Mouse (Mus musculus) forebrain, embryonic 14.5 days (tissue): ENCODE results near the gene Trp63. TPM values are rescaled to one million over a fixed set of nuclear protein-coding genes. Genes with fewer than 3 reads are reported as not detected.

ENCODE experiments used
- ATAC-seq: fragments of 200-750 bp; cut with Nextera tagmentation; 2 replicates; pipeline ENCODE4 v1.8.0; 2017; ENCODE audit warnings: mild to moderate bottlenecking, moderate library complexity
- DNase-seq: peaks from one replicate; pipeline ENCODE4 v3.0.0-alpha.2; 2015; ENCODE audit warnings: low spot score
- H3K27ac ChIP-seq: fragments of 300-500 bp; sonication (generic); 2 replicates; pipeline ENCODE4 v1.5.1; 2014; ENCODE audit warnings: low read depth, mild to moderate bottlenecking, control low read depth, low read length, moderate library complexity
- H3K27me3 ChIP-seq: fragments of 300-500 bp; sonication (generic); replicated peaks from 2 replicates; pipeline ENCODE4 v1.6.1; 2014; ENCODE audit warnings: low read length, control low read depth, mixed read lengths; ENCODE audit not compliant: control insufficient read depth, insufficient read depth
- H3K36me3 ChIP-seq: fragments of 300-500 bp; sonication (generic); 2 replicates; pipeline ENCODE4 v1.6.1; 2014; ENCODE audit warnings: low read length, control low read depth; ENCODE audit not compliant: control insufficient read depth, insufficient read depth
- H3K4me1 ChIP-seq: fragments of 300-500 bp; sonication (generic); 2 replicates; pipeline ENCODE4 v1.6.1; 2014; ENCODE audit warnings: antibody characterized with exemption, low read length, control low read depth; ENCODE audit not compliant: control insufficient read depth, insufficient read depth
- H3K4me2 ChIP-seq: fragments of 300-500 bp; sonication (generic); 2 replicates; pipeline ENCODE4 v1.6.1; 2014; ENCODE audit warnings: mild to moderate bottlenecking, control low read depth, low read length
- H3K4me3 ChIP-seq: fragments of 300-500 bp; sonication (generic); 2 replicates; pipeline ENCODE4 v1.5.1; 2014; ENCODE audit warnings: low read depth, low read length, control low read depth
- H3K9ac ChIP-seq: fragments of 300-500 bp; sonication (generic); 2 replicates; pipeline ENCODE4 v1.6.1; 2014; ENCODE audit warnings: mild to moderate bottlenecking, low read length, control low read depth, moderate library complexity
- H3K9me3 ChIP-seq: fragments of 300-500 bp; sonication (generic); replicated peaks from 2 replicates; pipeline ENCODE4 v1.6.1; 2016; ENCODE audit warnings: low read length, control low read depth, mixed read lengths; ENCODE audit not compliant: control insufficient read depth
- WGBS: fragments of 180-500 bp; shearing (Covaris S2); extraction: QIAGEN DNeasy Blood & Tissue Kit; methylation state at CpG from one replicate; pipeline ENCODE4 v1.1.7; 2014; 5-methylcytosine and 5-hydroxymethylcytosine counted together
- polyA plus RNA-seq: library from polyadenylated mRNA; unstranded; fragments of >200 nt; fragmentation: Nextera tagmentation; extraction: Ambion mirVana; gene quantifications from 2 replicates; pipeline ENCODE4 v1.2.1, GENCODE M21; 2014

Trp63 gene
- polyA plus RNA-seq, 1 experiment from 2014 or later: 0.04 TPM

DNA sequence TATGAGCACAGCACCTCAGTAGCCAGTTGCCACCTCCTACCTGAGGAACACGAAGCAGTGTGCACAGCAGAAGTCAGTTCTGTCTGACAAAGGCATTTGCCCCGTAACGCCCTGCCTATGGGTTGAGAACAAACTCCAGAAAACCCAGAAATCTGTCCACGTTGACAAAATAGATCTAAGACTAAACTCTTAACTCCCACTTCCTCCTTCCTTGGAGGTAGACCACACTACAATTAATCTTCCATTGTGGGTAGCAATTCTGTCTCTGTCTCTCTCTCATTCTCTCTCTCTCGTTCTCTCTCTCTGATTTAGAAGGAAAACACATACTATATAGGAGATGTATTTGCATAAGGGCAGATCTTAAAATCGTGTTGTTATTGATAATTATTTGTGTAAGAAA lies 159.4 kb downstream of the Trp63 start:
- H3K4me1 ChIP-seq: no peaks in the 10 kb centered on the region
- no peaks in the 10 kb centered on the region for H3K27me3 ChIP-seq
- H3K9ac ChIP-seq: no peak overlapping the region
- WGBS: 88% methylated on average over 6 of the region's 6 CpGs
- DNase-seq (no peak), ATAC-seq (no peak)
- H3K27ac ChIP-seq: no peak overlapping the region
- H3K4me2 ChIP-seq: no peak overlapping the region
- no peak overlapping the region for H3K4me3 ChIP-seq
- H3K9me3 ChIP-seq: no peaks in the 10 kb centered on the region
- H3K36me3 ChIP-seq: no peaks in the 10 kb centered on the region

DNA sequence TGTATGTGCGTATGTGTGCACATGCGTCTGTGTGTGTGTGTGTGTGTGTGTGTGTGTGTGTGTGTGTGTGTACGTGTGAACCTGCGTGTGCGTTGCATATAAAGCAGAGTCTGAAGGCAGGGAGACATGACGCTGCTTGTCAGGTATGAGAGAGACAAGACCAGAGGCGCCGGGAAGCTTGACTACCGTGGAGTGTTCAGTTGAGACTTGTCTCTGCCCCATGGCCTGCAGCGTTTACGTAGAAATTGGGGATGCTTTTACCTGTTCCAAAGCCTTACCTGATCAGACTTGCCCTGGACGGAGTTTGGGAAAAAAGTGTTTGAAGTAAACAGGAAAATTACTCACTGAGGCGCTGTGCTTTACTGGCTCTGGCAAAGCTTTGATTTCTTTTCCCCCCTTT lies 160.1 kb downstream of the Trp63 start:
- H3K4me3 ChIP-seq: no peak overlapping the region
- ATAC-seq (no peak), DNase-seq (no peak)
- H3K27me3 ChIP-seq: no peaks in the 10 kb centered on the region
- no peaks in the 10 kb centered on the region for H3K4me1 ChIP-seq
- H3K27ac ChIP-seq: no peak overlapping the region
- no peaks in the 10 kb centered on the region for H3K36me3 ChIP-seq
- no peak overlapping the region for H3K4me2 ChIP-seq
- 92% methylated on average over 13 of the region's 13 CpGs for WGBS
- no peaks in the 10 kb centered on the region for H3K9me3 ChIP-seq
- no peak overlapping the region for H3K9ac ChIP-seq

DNA sequence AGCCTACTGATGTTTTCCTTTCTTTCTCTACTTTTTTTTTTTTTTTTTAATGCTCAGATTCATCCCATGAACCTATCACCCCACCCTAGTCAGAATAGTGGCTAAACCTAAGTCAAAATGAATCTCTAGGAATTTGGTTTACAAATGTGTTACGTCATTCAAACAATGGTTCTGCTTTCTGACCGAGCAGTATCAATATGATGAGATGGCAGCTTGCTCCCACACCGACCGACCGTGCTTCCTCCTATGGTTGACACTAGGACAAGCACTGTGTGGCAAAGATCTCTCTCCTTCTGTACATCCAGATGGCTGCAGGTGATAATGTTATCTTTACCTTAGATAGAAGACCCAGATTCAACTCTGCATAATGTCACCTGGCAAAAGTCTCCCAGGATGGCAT lies 163.0 kb downstream of the Trp63 start:
- 93% methylated on average over 5 of the region's 5 CpGs for WGBS
- no peak for DNase-seq

DNA sequence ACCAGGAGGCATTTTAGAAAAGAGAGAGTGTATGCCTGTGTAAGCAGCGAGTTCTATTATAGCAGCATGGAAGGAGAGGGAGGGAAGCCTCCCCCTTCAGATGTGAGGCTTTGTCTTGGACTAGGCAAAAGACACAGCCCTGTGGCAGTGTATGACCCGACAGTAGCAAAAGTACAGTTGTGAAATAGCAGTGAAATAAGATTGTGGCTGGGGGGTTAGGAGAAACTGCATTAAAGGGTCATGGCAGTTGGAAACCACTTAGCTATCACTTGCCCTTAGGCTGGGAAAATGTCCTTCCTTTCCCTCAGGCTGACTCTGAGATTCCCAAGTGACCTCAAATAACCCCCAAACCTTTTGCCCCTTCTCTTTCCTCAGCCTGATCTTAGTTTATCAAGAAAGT lies 164.9 kb downstream of the Trp63 start:
- H3K4me2 ChIP-seq: no peak overlapping the region
- ATAC-seq: no peak
- 49% methylated on average over 2 of the region's 2 CpGs for WGBS
- no peak overlapping the region for H3K27ac ChIP-seq
- H3K9ac ChIP-seq: no peak overlapping the region
- H3K4me3 ChIP-seq: no peak overlapping the region
- no peaks in the 10 kb centered on the region for H3K27me3 ChIP-seq
- no peak for DNase-seq
- no peaks in the 10 kb centered on the region for H3K36me3 ChIP-seq
- no peaks in the 10 kb centered on the region for H3K4me1 ChIP-seq
- H3K9me3 ChIP-seq: no peaks in the 10 kb centered on the region

More for the DNA sequence above, 163.0 kb downstream of the Trp63 start:
- Histone ChIP-seq H3K36me3 (no peaks in the 10 kb centered on the region), H3K4me2 (no peak overlapping the region), H3K4me3 (no peak overlapping the region), H3K27ac (no peak overlapping the region), H3K4me1 (no peaks in the 10 kb centered on the region), H3K27me3 (no peaks in the 10 kb centered on the region), H3K9me3 (no peaks in the 10 kb centered on the region), H3K9ac (no peak overlapping the region)
- ATAC-seq: no peak

DNA sequence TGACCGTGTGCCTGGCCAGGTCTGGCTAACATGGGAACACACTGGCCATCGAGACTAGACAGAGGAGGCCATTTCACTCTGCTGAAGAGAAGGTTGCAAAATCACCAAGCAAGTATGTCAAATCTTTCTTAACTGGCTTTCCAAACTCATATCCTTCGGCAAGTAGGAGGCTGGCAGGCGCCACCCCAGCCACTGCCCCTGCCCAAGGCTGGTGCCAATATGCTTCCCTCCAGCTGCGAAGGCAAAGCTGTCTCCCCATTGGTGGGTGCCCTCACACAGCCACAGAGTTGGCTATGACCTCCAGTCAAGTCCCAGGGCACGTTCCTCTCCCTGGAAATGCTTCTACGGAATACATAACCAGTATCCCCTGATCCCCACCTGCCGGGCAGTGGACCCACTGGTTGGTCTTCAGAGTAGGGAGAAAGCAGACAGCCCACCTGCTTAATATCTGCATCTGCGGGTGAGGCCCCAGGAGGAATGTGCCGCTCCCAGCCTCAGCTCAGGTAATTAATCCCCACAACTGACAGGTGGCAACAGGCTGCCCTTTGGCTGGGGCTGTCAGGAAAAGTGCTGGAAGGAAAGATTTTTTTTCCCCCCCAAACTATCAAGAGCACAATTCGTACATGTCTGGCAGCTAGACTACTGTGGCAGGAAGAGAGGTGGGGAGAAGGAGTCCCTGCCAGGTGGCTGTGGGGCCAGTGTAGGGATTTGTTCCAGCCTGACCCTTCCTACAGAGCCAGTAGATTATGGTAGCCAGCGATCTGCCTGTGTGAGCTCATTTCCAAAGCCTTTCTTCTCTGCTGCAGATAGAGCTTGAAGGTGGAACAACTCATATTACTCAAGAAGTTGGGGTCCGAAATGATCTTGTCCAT lies 166.3 kb downstream of the Trp63 start:
- H3K27ac ChIP-seq: no peak overlapping the region
- no peak overlapping the region for H3K4me2 ChIP-seq
- no peaks in the 10 kb centered on the region for H3K36me3 ChIP-seq
- no peak overlapping the region for H3K9ac ChIP-seq
- H3K4me1 ChIP-seq: no peaks in the 10 kb centered on the region
- ATAC-seq (no peak), DNase-seq (no peak)
- no peaks in the 10 kb centered on the region for H3K9me3 ChIP-seq
- H3K4me3 ChIP-seq: no peak overlapping the region
- no peaks in the 10 kb centered on the region for H3K27me3 ChIP-seq
- WGBS: 79% methylated on average over 13 of the region's 13 CpGs

DNA sequence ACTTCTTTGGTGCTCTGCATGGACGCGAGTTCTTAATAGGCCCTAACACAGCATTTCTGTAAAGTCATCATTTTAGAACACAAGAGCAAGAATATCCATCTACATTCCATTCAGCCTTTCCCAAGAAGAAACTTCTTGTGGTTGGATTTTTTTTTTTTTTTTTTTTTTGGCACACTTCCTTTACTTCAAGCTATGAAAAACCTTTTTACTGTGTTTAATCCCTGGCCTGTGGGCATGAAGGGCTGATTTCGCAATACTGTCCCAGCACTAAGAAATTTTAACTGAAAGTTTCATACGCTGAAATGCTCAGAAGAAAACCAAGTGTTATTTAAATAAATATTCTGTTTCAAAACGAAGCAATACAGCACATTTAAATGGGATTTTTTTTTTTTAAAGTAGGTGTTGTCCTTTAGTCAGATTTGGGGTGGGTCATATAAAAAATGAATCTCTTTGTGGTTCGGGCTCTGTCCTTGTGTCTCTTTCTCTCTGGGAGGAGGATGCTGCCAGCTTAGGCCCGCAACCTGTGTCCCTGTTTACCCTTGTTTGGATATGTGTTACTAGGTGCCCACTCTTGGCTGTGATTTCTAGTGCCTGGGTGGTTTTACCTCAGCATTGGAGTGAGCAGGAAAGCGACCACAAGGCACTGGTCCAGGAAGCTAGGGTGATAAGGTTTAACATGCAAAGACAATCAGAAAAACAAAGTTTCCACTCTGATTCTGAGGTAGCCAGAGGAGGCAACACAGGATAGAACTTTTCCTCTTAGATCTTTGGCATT lies 177.4 kb downstream of the Trp63 start:
- Histone ChIP-seq H3K4me2 (no peak overlapping the region), H3K27ac (no peak overlapping the region), H3K4me3 (no peak overlapping the region), H3K36me3 (no peaks in the 10 kb centered on the region), H3K9me3 (peaks cover 5% of the 10 kb centered on the region; the same call in 1 of the 2 replicates), H3K4me1 (peaks cover 7% of the 10 kb centered on the region; the same call in 1 of the 2 replicates), H3K9ac (no peak overlapping the region), H3K27me3 (no peaks in the 10 kb centered on the region)
- ATAC-seq (no peak), DNase-seq (no peak)
- WGBS: 92% methylated on average over 8 of the region's 8 CpGs

DNA sequence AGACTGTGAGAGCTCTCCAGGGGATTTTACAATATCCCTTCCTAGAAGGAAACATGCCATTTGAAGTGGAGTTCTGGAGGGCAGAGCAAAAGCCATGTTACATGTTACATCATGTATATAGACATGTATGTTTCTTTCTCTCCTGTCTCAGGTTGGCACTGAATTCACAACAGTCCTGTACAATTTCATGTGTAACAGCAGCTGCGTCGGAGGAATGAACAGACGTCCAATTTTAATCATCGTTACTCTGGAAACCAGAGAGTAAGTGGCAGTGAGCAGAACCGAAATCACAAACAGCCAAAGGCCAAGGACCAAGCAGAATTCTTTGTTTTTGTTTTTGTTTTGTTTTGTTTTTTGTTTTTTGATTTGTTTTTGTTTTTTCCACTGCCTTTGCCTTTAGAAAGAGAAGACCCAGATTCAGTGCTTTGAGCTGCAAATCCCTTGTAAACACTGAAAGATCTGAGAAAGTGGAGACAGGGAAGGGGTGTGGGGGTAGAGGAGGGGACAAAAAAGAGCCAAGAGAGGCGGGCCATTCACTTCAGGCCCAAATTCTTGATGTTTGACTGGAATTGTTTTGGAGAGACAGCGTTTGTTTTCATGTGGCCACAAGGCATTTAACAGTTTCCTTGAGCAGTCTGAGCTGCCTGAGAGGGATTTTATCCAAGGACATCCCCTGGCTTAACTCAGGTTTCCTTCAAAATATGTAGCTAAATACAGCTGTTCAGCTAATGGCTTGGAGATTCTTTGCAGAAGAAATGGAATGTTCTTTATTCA lies 181.7 kb downstream of the Trp63 start:
- no peak overlapping the region for H3K27ac ChIP-seq
- H3K27me3 ChIP-seq: no peaks in the 10 kb centered on the region
- H3K4me1 ChIP-seq: peaks cover 8% of the 10 kb centered on the region; the same call in 1 of the 2 replicates
- DNase-seq: peak; percentile 36
- H3K9me3 ChIP-seq: peaks cover 4% of the 10 kb centered on the region; the same call in 1 of the 2 replicates
- H3K36me3 ChIP-seq: no peaks in the 10 kb centered on the region
- ATAC-seq: no peak
- no peak overlapping the region for H3K4me2 ChIP-seq
- WGBS: 40% methylated on average over 7 of the region's 7 CpGs
- no peak overlapping the region for H3K4me3 ChIP-seq
- no peak overlapping the region for H3K9ac ChIP-seq

DNA sequence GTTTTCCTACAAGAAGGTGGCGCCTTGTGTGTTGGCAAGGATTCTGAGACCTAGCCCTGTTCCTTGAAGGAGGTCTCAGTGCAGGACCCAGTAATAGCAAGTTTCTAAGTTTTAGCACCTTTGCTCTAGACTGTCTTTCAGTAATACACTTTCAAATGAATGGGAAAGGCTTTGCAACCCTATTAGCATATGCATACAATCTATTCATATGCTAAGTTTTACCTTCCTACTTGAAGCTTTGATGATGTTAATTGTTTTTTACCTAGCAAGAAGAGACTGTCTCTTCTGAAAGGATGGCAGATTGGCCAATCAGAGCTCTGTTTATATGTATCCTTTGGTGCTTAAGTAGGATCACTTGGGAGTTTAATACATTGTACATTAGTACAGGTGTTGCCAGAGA lies 187.9 kb downstream of the Trp63 start:
- no peak for ATAC-seq

More for the DNA sequence above, 187.9 kb downstream of the Trp63 start:
- H3K4me1 ChIP-seq: no peaks in the 10 kb centered on the region
- 72% methylated on average over 1 of the region's 1 CpGs for WGBS
- no peaks in the 10 kb centered on the region for H3K36me3 ChIP-seq
- no peak overlapping the region for H3K4me3 ChIP-seq
- DNase-seq: no peak
- H3K9ac ChIP-seq: no peak overlapping the region
- H3K9me3 ChIP-seq: no peaks in the 10 kb centered on the region
- no peaks in the 10 kb centered on the region for H3K27me3 ChIP-seq
- H3K4me2 ChIP-seq: no peak overlapping the region
- H3K27ac ChIP-seq: no peak overlapping the region
